Comparison of ENCODE assay signal across 11 mouse cellular contexts in genomic region chr2:57103845-57104660, GRCm38 (mm10). TPM values are rescaled to one million over a fixed set of nuclear protein-coding genes. Genes with fewer than 3 reads are reported as not detected.
DNase-seq lines count a peak whose midpoint lies in the region; ATAC-seq and TF ChIP-seq lines count a peak whose summit lies in the region.
"Had no signal": no experiment of that assay in that cellular context is flagged by ENCODE, and none has a peak within 500 bp of the region (broad histone marks: within the 10 kb centered on the region; RNA-seq: fewer than 3 reads in every experiment).

No protein-coding gene starts in this region.

- peak overlapping the region; percentile 60 for H3K4me3 ChIP-seq in heart, embryonic 10.5 days
- no peak overlapping the region for H3K4me3 ChIP-seq in heart, adult 2 months
- H3K4me3 ChIP-seq in midbrain, embryonic 11.5 days (ENCODE audit: low read depth, low read length): peak overlapping the region; percentile 2; the same call in 1 of the 2 replicates
- H3K4me3 ChIP-seq in midbrain, postnatal 0 days (ENCODE audit: low read depth, low read length): no peak overlapping the region
- H3K4me3 ChIP-seq in intestine, embryonic 14.5 days (ENCODE audit: low read depth, low read length): no peak overlapping the region; the same call in 1 of the 2 replicates
- peak overlapping the region; percentile 29; the same call in 1 of the 2 replicates for H3K4me3 ChIP-seq in stomach, postnatal 0 days (ENCODE audit: low read depth, low read length)

- peak; percentile 71 for DNase-seq in heart, embryonic 10.5 days (ENCODE audit: low spot score)
- no peak for DNase-seq in heart, adult 2 months
- peak; percentile 93 for DNase-seq in midbrain, embryonic 11.5 days (ENCODE audit: low spot score, missing footprints)
- DNase-seq in midbrain, postnatal 0 days (ENCODE audit: low spot score): no peak
- DNase-seq in intestine, embryonic 14.5 days (ENCODE audit: low spot score): no peak
- no peak for DNase-seq in stomach, postnatal 0 days (ENCODE audit: low spot score)
- no peak for DNase-seq in left cerebral cortex, adult 11 months (ENCODE audit: low spot score)
- no peak for DNase-seq in thymus, postnatal 36 days
- DNase-seq: kidney, adult 9 months; thymus, postnatal 14 days had no signal

- peaks cover 99% of the 10 kb centered on the region for H3K27me3 ChIP-seq in heart, embryonic 10.5 days (ENCODE audit: insufficient read depth, poor library complexity, severe bottlenecking)
- peaks cover 18% of the 10 kb centered on the region for H3K27me3 ChIP-seq in heart, adult 2 months (ENCODE audit: control insufficient read depth, insufficient read depth, low read length)
- H3K27me3 ChIP-seq in midbrain, embryonic 11.5 days (ENCODE audit: control insufficient read depth, insufficient read depth, low read length): peaks cover 80% of the 10 kb centered on the region
- peaks cover 88% of the 10 kb centered on the region for H3K27me3 ChIP-seq in midbrain, postnatal 0 days (ENCODE audit: insufficient read depth, low read length)
- H3K27me3 ChIP-seq in intestine, embryonic 14.5 days (replicated peaks; ENCODE audit: control insufficient read depth, insufficient read depth, low read length): peaks cover 95% of the 10 kb centered on the region
- peaks cover 14% of the 10 kb centered on the region for H3K27me3 ChIP-seq in stomach, postnatal 0 days (ENCODE audit: control insufficient read depth, insufficient read depth, low read length)

- peaks cover 12% of the 10 kb centered on the region for H3K4me1 ChIP-seq in heart, embryonic 10.5 days
- peaks cover 1% of the 10 kb centered on the region for H3K4me1 ChIP-seq in heart, adult 2 months (ENCODE audit: control insufficient read depth, insufficient read depth, low read length)
- peaks cover 8% of the 10 kb centered on the region for H3K4me1 ChIP-seq in midbrain, embryonic 11.5 days (ENCODE audit: control insufficient read depth, insufficient read depth, low read length)
- H3K4me1 ChIP-seq in midbrain, postnatal 0 days (ENCODE audit: insufficient read depth, low read length): peaks cover 7% of the 10 kb centered on the region; the same call in 1 of the 2 replicates
- peaks cover 6% of the 10 kb centered on the region; the same call in 1 of the 2 replicates for H3K4me1 ChIP-seq in intestine, embryonic 14.5 days (replicated peaks; ENCODE audit: control insufficient read depth, insufficient read depth, low read length)
- no peaks in the 10 kb centered on the region for H3K4me1 ChIP-seq in stomach, postnatal 0 days (replicated peaks; ENCODE audit: control insufficient read depth, insufficient read depth)

- no peak for TF ChIP-seq CTCF in heart, adult 2 months (IDR thresholded peaks at IDR 0.05)
- no peak for TF ChIP-seq CTCF in midbrain, postnatal 0 days (IDR thresholded peaks at IDR 0.05)
- TF ChIP-seq CTCF in stomach, postnatal 0 days (IDR thresholded peaks at IDR 0.05; ENCODE audit: low read depth): no peak

- no peak overlapping the region for H3K9ac ChIP-seq in heart, adult 2 months (ENCODE audit: low read depth, low read length)
- no peak overlapping the region for H3K9ac ChIP-seq in midbrain, embryonic 11.5 days (ENCODE audit: low read length)
- no peak overlapping the region for H3K9ac ChIP-seq in midbrain, postnatal 0 days (replicated peaks; ENCODE audit: low read length, poor library complexity, severe bottlenecking)
- no peak overlapping the region for H3K9ac ChIP-seq in intestine, embryonic 14.5 days (ENCODE audit: low read length)
- no peak overlapping the region for H3K9ac ChIP-seq in stomach, postnatal 0 days (ENCODE audit: low read length)
- H3K9ac ChIP-seq: liver, embryonic 14.5 days had no signal

- intact Hi-C loops in heart, adult 2 months (cut with DNase I): no loop called here

- TF ChIP-seq POLR2A in heart, adult 2 months (IDR thresholded peaks at IDR 0.05; ENCODE audit: insufficient read depth, low read depth, low read length): no peak

- H3K4me2 ChIP-seq in midbrain, embryonic 11.5 days: peak overlapping the region; percentile 19; the same call in 1 of the 2 replicates
- no peak overlapping the region for H3K4me2 ChIP-seq in midbrain, postnatal 0 days (ENCODE audit: low read depth, low read length, poor library complexity, severe bottlenecking)
- peak overlapping the region; percentile 22; the same call in 1 of the 2 replicates for H3K4me2 ChIP-seq in intestine, embryonic 14.5 days (ENCODE audit: low read length)
- H3K4me2 ChIP-seq in stomach, postnatal 0 days (replicated peaks; ENCODE audit: low read depth): peak overlapping the region; percentile 60; the same call in 1 of the 2 replicates

- TF ChIP-seq EP300 in heart, adult 2 months (IDR thresholded peaks at IDR 0.05; ENCODE audit: insufficient read depth, low read depth, low read length): no peak
- TF ChIP-seq EP300 in stomach, postnatal 0 days (optimal IDR thresholded peaks at IDR 0.05): no peak

- 0 out of 2 replicates have a peak, but pooled peaks have one; percentile 25 for ATAC-seq in midbrain, embryonic 11.5 days (ENCODE audit: low FRiP score)
- no peak for ATAC-seq in midbrain, postnatal 0 days (ENCODE audit: low FRiP score)
- no peak for ATAC-seq in intestine, embryonic 14.5 days (replicated peaks; ENCODE audit: low FRiP score, low TSS enrichment, low read depth)
- no peak for ATAC-seq in stomach, postnatal 0 days (ENCODE audit: low FRiP score, low TSS enrichment)

- under 1% methylated on average over 26 of the region's 26 CpGs for WGBS in heart, embryonic 10.5 days
- WGBS in heart, adult 2 months: 4% methylated on average over 26 of the region's 26 CpGs
- under 1% methylated on average over 26 of the region's 26 CpGs for WGBS in midbrain, embryonic 11.5 days
- under 1% methylated on average over 25 of the region's 26 CpGs for WGBS in midbrain, postnatal 0 days
- 2% methylated on average over 26 of the region's 26 CpGs for WGBS in intestine, embryonic 14.5 days
- 9% methylated on average over 26 of the region's 26 CpGs for WGBS in stomach, postnatal 0 days

- H3K79me2 ChIP-seq in heart, adult 2 months (replicated peaks; ENCODE audit: control insufficient read depth, insufficient read depth, low read length): no peaks in the 10 kb centered on the region

- H3K27ac ChIP-seq in heart, embryonic 10.5 days: no peak overlapping the region
- H3K27ac ChIP-seq in heart, adult 2 months: no peak overlapping the region
- H3K27ac ChIP-seq in midbrain, embryonic 11.5 days (ENCODE audit: low read depth, low read length): no peak overlapping the region
- no peak overlapping the region for H3K27ac ChIP-seq in midbrain, postnatal 0 days (ENCODE audit: low read depth, low read length)
- no peak overlapping the region for H3K27ac ChIP-seq in intestine, embryonic 14.5 days (ENCODE audit: low read depth)
- no peak overlapping the region for H3K27ac ChIP-seq in stomach, postnatal 0 days (replicated peaks)
- H3K27ac ChIP-seq: liver, embryonic 14.5 days had no signal

- H3K36me3 ChIP-seq in heart, embryonic 10.5 days: no peaks in the 10 kb centered on the region
- H3K36me3 ChIP-seq in heart, adult 2 months (ENCODE audit: control insufficient read depth, insufficient read depth, low read length): no peaks in the 10 kb centered on the region
- no peaks in the 10 kb centered on the region for H3K36me3 ChIP-seq in midbrain, embryonic 11.5 days (ENCODE audit: control insufficient read depth, insufficient read depth, low read length)
- H3K36me3 ChIP-seq in midbrain, postnatal 0 days (ENCODE audit: insufficient read depth, low read length): no peaks in the 10 kb centered on the region
- no peaks in the 10 kb centered on the region for H3K36me3 ChIP-seq in intestine, embryonic 14.5 days (ENCODE audit: control insufficient read depth, insufficient read depth, low read length)
- no peaks in the 10 kb centered on the region for H3K36me3 ChIP-seq in stomach, postnatal 0 days (ENCODE audit: control insufficient read depth, insufficient read depth, low read length)

- H3K9me3 ChIP-seq in heart, embryonic 10.5 days: no peaks in the 10 kb centered on the region
- no peaks in the 10 kb centered on the region for H3K9me3 ChIP-seq in midbrain, embryonic 11.5 days (ENCODE audit: control insufficient read depth, low read length)
- H3K9me3 ChIP-seq in midbrain, postnatal 0 days (ENCODE audit: low read length): no peaks in the 10 kb centered on the region
- no peaks in the 10 kb centered on the region for H3K9me3 ChIP-seq in intestine, embryonic 14.5 days (ENCODE audit: control insufficient read depth, low read length)
- no peaks in the 10 kb centered on the region for H3K9me3 ChIP-seq in stomach, postnatal 0 days (ENCODE audit: control insufficient read depth, low read length)

RNA-seq across cellular contexts. Expression of gene Nr4a2, which starts 19.8 kb away (rescaled TPM):
- 2.3 and 3.4 TPM in 2 replicates for polyA plus RNA-seq in heart, embryonic 10.5 days (2016; fragmentation: Nextera tagmentation; extraction: Ambion mirVana)
- total RNA-seq in heart, adult 2 months (2021): 1 to 10 TPM; 1.0 to 2.6 TPM
- polyA plus RNA-seq in heart, adult 2 months (2012; rRNA removed): 1.1 and 1.5 TPM in 2 replicates
- 16.9 and 17.4 TPM in 2 replicates for polyA plus RNA-seq in midbrain, embryonic 11.5 days (2014; fragmentation: Nextera tagmentation; extraction: Ambion mirVana)
- 12.6 and 14.6 TPM in 2 replicates for total RNA-seq in midbrain, postnatal 0 days (2014; rRNA removed)
- 15.4 and 19.4 TPM in 2 replicates for polyA plus RNA-seq in midbrain, postnatal 0 days (2015; fragmentation: Nextera tagmentation; extraction: Ambion mirVana)
- polyA plus RNA-seq in intestine, embryonic 14.5 days (2014; fragmentation: Nextera tagmentation; extraction: Ambion mirVana): 4.0 and 4.1 TPM in 2 replicates
- 6.4 and 14.1 TPM in 2 replicates for polyA plus RNA-seq in stomach, postnatal 0 days (2015; fragmentation: Nextera tagmentation; extraction: Ambion mirVana)

Comparison
In these comparisons a context has a peak if more than half of its experiments do, and no peak if none do; other contexts are left out.
1. DNase-seq: peak in heart, embryonic 10.5 days (single experiment) and midbrain, embryonic 11.5 days (single experiment); none in heart, adult 2 months (0 of 2), midbrain, postnatal 0 days (single experiment), intestine, embryonic 14.5 days (single experiment), stomach, postnatal 0 days (single experiment), left cerebral cortex, adult 11 months (single experiment) and thymus, postnatal 36 days (0 of 2).
2. H3K4me3 ChIP-seq: peak in heart, embryonic 10.5 days (single experiment), midbrain, embryonic 11.5 days (single experiment) and stomach, postnatal 0 days (single experiment); none in heart, adult 2 months (single experiment), midbrain, postnatal 0 days (single experiment) and intestine, embryonic 14.5 days (single experiment).